Mouse (Mus musculus) heart, embryonic 16.5 days (tissue): ENCODE data around the gene Dhx15. TPM values are rescaled to one million over a fixed set of nuclear protein-coding genes. Genes with fewer than 3 reads are reported as not detected.

Experiments
- ATAC-seq: fragments of 200-750 bp; cut with Nextera tagmentation; replicated peaks from 2 replicates; pipeline ENCODE4 v1.8.0; 2017; ENCODE audit warnings: moderate number of reproducible peaks; ENCODE audit not compliant: insufficient read depth, low FRiP score; ENCODE audit errors: extremely low read depth
- H3K27ac ChIP-seq: fragments of 300-500 bp; sonication (generic); 2 replicates; pipeline ENCODE4 v1.5.1; 2014; ENCODE audit warnings: mild to moderate bottlenecking, low read length, control low read depth, moderate library complexity
- H3K27me3 ChIP-seq: fragments of 300-500 bp; sonication (generic); 2 replicates; pipeline ENCODE4 v1.6.1; 2014; ENCODE audit warnings: low read length, mixed read lengths; ENCODE audit not compliant: control insufficient read depth, insufficient read depth
- H3K36me3 ChIP-seq: fragments of 300-500 bp; sonication (generic); 2 replicates; pipeline ENCODE4 v1.6.1; 2014; ENCODE audit not compliant: control insufficient read depth, insufficient read depth
- H3K4me1 ChIP-seq: fragments of 300-500 bp; sonication (generic); 2 replicates; pipeline ENCODE4 v1.6.1; 2014; ENCODE audit warnings: low read length, mixed read lengths; ENCODE audit not compliant: control insufficient read depth, insufficient read depth
- H3K4me2 ChIP-seq: fragments of 300-500 bp; sonication (generic); 2 replicates; pipeline ENCODE4 v1.6.1; 2014; ENCODE audit warnings: low read depth, mild to moderate bottlenecking, control low read depth, low read length
- H3K4me3 ChIP-seq: fragments of 300-500 bp; sonication (generic); 2 replicates; pipeline ENCODE4 v1.5.1; 2014; ENCODE audit warnings: mild to moderate bottlenecking, control low read depth, low read length
- H3K9ac ChIP-seq: fragments of 300-500 bp; sonication (generic); 2 replicates; pipeline ENCODE4 v1.6.1; 2014; ENCODE audit warnings: low read length, control low read depth
- H3K9me3 ChIP-seq: fragments of 300-500 bp; sonication (generic); replicated peaks from 2 replicates; pipeline ENCODE4 v1.6.1; 2016; ENCODE audit warnings: low read length; ENCODE audit not compliant: control insufficient read depth
- WGBS: fragments of 180-500 bp; shearing (Covaris S2); extraction: QIAGEN DNeasy Blood & Tissue Kit; methylation state at CpG from one replicate; pipeline ENCODE4 v1.1.7; 2014; 5-methylcytosine and 5-hydroxymethylcytosine counted together
- polyA plus RNA-seq: library from polyadenylated mRNA; unstranded; fragments of >200 nt; fragmentation: Nextera tagmentation; extraction: Ambion mirVana; gene quantifications from 2 replicates; pipeline ENCODE4 v1.2.1, GENCODE M21; 2015

Dhx15 gene
- polyA plus RNA-seq, 1 experiment from 2014 or later, result 96.7 TPM

DNA sequence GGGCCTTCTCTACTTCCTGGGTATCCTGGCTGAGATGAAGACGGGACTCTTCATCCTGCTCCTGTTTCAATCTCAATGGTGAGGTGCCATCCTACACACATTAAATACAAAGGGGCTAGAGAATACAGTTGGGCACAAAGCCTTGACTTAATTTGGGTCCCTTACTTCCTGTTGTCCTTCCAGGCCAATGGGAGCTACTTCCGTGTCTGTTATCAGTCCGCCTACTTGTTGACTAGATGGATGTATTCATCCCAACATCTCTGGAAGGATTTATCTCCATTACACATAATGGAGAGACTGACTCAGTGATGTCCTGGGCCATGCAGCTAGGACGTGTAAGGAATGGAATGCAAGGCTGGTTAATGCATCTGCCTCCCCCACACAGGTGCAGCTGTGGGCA, 72.5 kb downstream of the Dhx15 start:
- Histone ChIP-seq H3K4me3 (no peak overlapping the region), H3K27ac (no peak overlapping the region), H3K36me3 (no peaks in the 10 kb centered on the region), H3K4me1 (peaks cover 8% of the 10 kb centered on the region; the same call in 1 of the 2 replicates), H3K4me2 (no peak overlapping the region), H3K27me3 (peaks cover 10% of the 10 kb centered on the region), H3K9ac (no peak overlapping the region), H3K9me3 (no peaks in the 10 kb centered on the region)
- no peak for ATAC-seq
- 75% methylated on average over 4 of the region's 4 CpGs for WGBS

DNA sequence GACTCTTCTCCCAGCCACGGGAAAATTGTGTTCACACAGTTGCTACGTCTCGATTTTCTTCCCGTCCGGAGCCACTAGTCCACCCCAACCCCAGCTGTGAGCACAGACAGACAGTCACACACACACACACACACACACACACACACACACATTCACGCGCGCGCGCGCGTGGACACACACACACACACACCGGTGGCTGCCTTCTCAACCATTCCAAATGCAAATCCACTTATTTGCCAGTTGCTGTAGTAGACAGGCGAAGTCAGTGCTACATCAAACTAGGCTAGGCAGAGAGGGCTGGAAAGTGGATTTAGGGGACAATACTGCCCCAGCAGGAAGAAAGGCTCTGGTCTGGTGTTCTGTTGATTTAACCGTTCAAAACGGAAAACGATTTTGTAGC, 73.9 kb downstream of the Dhx15 start:
- no peak overlapping the region for H3K27ac ChIP-seq
- peaks cover 13% of the 10 kb centered on the region; the same call in 1 of the 2 replicates for H3K4me1 ChIP-seq
- H3K9me3 ChIP-seq, result no peaks in the 10 kb centered on the region
- H3K27me3 ChIP-seq, result peaks cover 10% of the 10 kb centered on the region
- peak overlapping the region; percentile 84 for H3K9ac ChIP-seq
- H3K4me3 ChIP-seq, result peak overlapping the region; percentile 92
- H3K4me2 ChIP-seq, result peak overlapping the region; percentile 100
- H3K36me3 ChIP-seq, result no peaks in the 10 kb centered on the region
- ATAC-seq, result no peak
- WGBS, result 4% methylated on average over 17 of the region's 17 CpGs

DNA sequence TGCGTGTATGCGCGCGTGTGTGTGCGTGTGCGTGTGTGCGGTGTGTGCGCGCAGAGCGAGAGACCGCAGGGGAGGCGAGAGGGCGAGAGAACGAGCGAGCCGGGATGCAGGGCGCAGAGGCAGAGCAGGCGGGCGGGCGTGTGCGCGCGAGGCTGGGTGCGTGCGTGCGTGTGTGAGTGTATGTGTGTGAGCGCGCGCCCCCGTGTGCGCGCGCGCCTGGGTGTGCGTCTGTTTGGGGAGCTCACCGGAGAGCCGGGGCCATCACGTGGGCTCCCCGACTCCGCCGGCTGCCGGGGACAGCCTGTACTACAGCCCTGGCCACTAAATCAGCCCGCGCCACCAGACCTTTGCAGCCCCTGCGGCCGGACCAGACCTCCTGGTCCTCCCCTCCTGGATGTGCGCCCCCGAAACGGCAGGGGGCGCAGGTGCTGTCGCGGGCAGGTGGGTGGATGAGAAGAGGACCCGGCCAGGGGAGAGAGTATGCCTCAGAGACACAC, 74.4 kb downstream of the Dhx15 start:
- peaks cover 10% of the 10 kb centered on the region for H3K27me3 ChIP-seq
- H3K36me3 ChIP-seq, result no peaks in the 10 kb centered on the region
- H3K9ac ChIP-seq, result peak overlapping the region; percentile 84
- ATAC-seq, result peak; percentile 77
- peak overlapping the region; percentile 92 for H3K4me3 ChIP-seq
- peak overlapping the region; percentile 100 for H3K4me2 ChIP-seq
- H3K4me1 ChIP-seq, result peaks cover 13% of the 10 kb centered on the region; the same call in 1 of the 2 replicates
- peak overlapping the region; percentile 61; the same call in 1 of the 2 replicates for H3K27ac ChIP-seq
- H3K9me3 ChIP-seq, result no peaks in the 10 kb centered on the region
- under 1% methylated on average over 32 of the region's 53 CpGs for WGBS

DNA sequence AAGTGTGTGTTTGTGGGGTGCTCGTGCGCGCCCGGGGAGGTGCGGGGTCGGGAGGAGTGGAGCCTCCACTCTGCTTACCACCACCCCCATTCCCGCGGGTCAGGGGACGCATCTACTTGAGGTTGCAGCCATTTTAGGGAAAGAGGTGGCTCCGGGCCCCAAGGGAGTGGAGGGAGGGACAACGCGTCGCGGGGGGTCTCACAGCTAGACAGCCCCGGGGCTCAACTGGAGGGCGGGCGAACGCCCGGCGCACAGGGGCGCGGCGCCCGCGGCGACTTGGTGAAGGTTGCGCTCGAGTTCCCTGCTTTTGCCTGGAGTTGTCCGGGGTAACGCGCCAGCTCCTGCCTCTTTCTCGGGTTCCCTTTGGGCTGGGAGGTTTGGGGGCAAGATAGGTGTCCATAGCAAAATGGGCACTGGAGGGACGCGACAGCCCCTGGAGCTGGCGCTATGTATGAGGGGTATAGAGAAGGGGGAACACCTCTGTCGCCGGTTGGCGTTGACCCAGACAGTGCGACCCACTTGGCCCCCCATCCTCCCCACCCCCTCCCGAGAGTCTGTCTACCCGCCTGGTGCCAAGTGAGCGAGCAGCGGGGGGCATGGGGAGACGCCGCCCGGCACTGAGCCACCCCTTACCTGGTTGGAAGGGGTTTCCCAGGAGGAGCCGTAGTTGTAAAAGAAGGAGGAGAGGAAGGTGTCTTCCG, 75.4 kb downstream of the Dhx15 start:
- H3K4me1 ChIP-seq, result peaks cover 13% of the 10 kb centered on the region; the same call in 1 of the 2 replicates
- H3K27me3 ChIP-seq, result peaks cover 12% of the 10 kb centered on the region
- H3K9ac ChIP-seq, result peak overlapping the region; percentile 84
- H3K4me2 ChIP-seq, result peak overlapping the region; percentile 100
- H3K27ac ChIP-seq, result no peak overlapping the region
- H3K4me3 ChIP-seq, result peak overlapping the region; percentile 92
- WGBS, result under 1% methylated on average over 48 of the region's 48 CpGs
- no peaks in the 10 kb centered on the region for H3K9me3 ChIP-seq
- H3K36me3 ChIP-seq, result no peaks in the 10 kb centered on the region
- no peak; the same call in 1 of the 2 replicates for ATAC-seq

DNA sequence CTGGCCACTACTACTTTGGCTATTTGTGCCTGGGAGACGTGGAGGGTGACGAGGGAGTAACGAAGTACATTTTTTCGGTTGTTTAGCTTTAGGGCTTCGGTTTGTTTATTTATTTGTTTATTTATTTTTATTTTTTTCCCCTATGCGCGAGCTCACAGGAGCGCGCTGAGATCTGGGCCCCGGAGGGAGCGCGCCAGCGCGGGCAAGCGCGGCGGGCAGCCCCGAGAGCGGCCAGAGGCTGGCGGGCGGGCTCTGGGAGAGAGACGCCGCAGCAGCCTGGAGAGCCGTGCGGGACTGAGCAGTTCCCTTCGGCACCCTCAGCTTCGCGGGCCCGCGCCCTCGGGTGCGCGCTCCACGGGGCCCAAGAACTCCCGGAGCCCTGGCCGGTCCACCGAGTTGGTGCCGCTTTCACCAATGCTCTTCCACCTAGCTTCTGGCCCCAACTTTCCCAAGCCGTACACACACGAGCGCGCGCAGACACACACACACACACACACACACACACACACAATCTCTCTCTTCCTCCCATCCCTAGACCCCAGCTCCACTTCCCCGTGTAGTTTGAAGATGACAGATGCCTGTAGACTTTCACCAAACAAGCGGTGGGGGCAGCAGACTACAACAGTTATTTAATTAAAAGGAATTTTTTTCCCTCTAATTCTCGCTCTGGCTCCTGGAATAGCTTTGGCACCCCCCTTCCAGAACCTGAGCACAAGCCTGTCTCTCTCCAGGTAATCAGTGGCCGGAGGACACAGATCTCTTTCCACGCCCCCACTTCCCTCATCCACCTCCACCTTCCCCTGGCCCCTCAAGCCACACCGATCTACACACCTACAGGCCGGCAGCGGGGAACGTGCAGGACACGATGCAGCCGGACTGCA, 76.2 kb downstream of the Dhx15 start:
- no peaks in the 10 kb centered on the region for H3K9me3 ChIP-seq
- peaks cover 12% of the 10 kb centered on the region for H3K27me3 ChIP-seq
- H3K9ac ChIP-seq, result peak overlapping the region; percentile 84
- no peaks in the 10 kb centered on the region for H3K36me3 ChIP-seq
- H3K4me1 ChIP-seq, result peaks cover 13% of the 10 kb centered on the region; the same call in 1 of the 2 replicates
- WGBS, result under 1% methylated on average over 54 of the region's 54 CpGs
- ATAC-seq, result 0 out of 2 replicates have a peak, but pooled peaks have one; percentile 8
- peak overlapping the region; percentile 100 for H3K4me2 ChIP-seq
- no peak overlapping the region for H3K27ac ChIP-seq
- peak overlapping the region; percentile 92 for H3K4me3 ChIP-seq

GRCm38 (mm10) chr5:52112953-52113841, 77.1 kb downstream of the Dhx15 start:
- Histone ChIP-seq H3K36me3 (no peaks in the 10 kb centered on the region), H3K27me3 (peaks cover 14% of the 10 kb centered on the region), H3K9ac (peak overlapping the region; percentile 84), H3K4me3 (peak overlapping the region; percentile 92), H3K4me2 (peak overlapping the region; percentile 100), H3K27ac (no peak overlapping the region), H3K4me1 (peaks cover 13% of the 10 kb centered on the region; the same call in 1 of the 2 replicates), H3K9me3 (no peaks in the 10 kb centered on the region)
- 0 out of 2 replicates have a peak, but pooled peaks have one; percentile 4 for ATAC-seq
- WGBS, result under 1% methylated on average over 68 of the region's 73 CpGs

GRCm38 (mm10) chr5:52112191-52112760, 78.0 kb downstream of the Dhx15 start:
- no peaks in the 10 kb centered on the region for H3K36me3 ChIP-seq
- H3K27me3 ChIP-seq, result peaks cover 14% of the 10 kb centered on the region
- no peak overlapping the region; the same call in 1 of the 2 replicates for H3K9ac ChIP-seq

More at GRCm38 (mm10) chr5:52112191-52112760, 78.0 kb downstream of the Dhx15 start:
- H3K27ac ChIP-seq, result no peak overlapping the region
- H3K4me2 ChIP-seq, result peak overlapping the region; percentile 100
- WGBS, result 30% methylated on average over 16 of the region's 16 CpGs
- no peaks in the 10 kb centered on the region for H3K9me3 ChIP-seq
- peaks cover 13% of the 10 kb centered on the region; the same call in 1 of the 2 replicates for H3K4me1 ChIP-seq
- peak overlapping the region; percentile 92 for H3K4me3 ChIP-seq
- no peak for ATAC-seq
